Mouse (Mus musculus) liver, adult (tissue): Measurements from ENCODE around the gene Vmn1r10.

Experiments used
- GATA4 ChIP-seq: IDR thresholded peaks from 2 replicates; pipeline ENCODE4 v1.6.1; 2014; ENCODE audit warnings: mild to moderate bottlenecking, low read length; ENCODE audit not compliant: insufficient replicate concordance

Vmn1r10 gene

GRCm38 (mm10) chr6:57109154-57109553, at the start of gene Vmn1r10:
TSS of gene Vmn1r10 (plus strand) at chr6:57109454.
- TF ChIP-seq GATA4, result no peak

- no peak for TF ChIP-seq GATA4
These were observed 45.5 kb upstream of the Vmn1r10 start for GRCm38 (mm10) chr6:57063730-57064129.

- no peak for TF ChIP-seq GATA4
These were observed 42.8 kb upstream of the Vmn1r10 start, which contains the start of gene Vmn1r9 for GRCm38 (mm10) chr6:57066487-57066886. TSS of gene Vmn1r9 (plus strand) at chr6:57066787.

- no peak for TF ChIP-seq GATA4
These were observed 2.9 kb upstream of the Vmn1r10 start for GRCm38 (mm10) chr6:57106358-57106757.

- no peak for TF ChIP-seq GATA4
These were observed 23.9 kb downstream of the Vmn1r10 start, which contains the start of gene Vmn1r11 for GRCm38 (mm10) chr6:57133155-57133554. TSS of gene Vmn1r11 (plus strand) at chr6:57133455.

GRCm38 (mm10) chr6:57156619-57157018, 47.4 kb downstream of the Vmn1r10 start, which contains the start of gene Vmn1r12:
TSS of gene Vmn1r12 (plus strand) at chr6:57156919.
- TF ChIP-seq GATA4, result no peak
